Mouse (Mus musculus): ENCODE results near the gene Ccdc167. TPM values are rescaled to one million over a fixed set of nuclear protein-coding genes. Genes with fewer than 3 reads are reported as not detected.
A peak's percentile ranks its signal among the peaks of the same experiment; 100 is the strongest.

The Ccdc167 gene
- 1 to 10 TPM; 4.9 to 9.5 (median 6.6) TPM for total RNA-seq (2022)

- peak; percentile 92 to 93 for DNase-seq (ENCODE audit: low spot score in 2 of 2)
These were observed at the start of gene Ccdc167 for GRCm38 (mm10) chr17:29716732-29717445. Ccdc167 (minus strand) TSS chr17:29717044.

GRCm38 (mm10) chr17:29765380-29765779, 48.5 kb upstream of the Ccdc167 start:
- no peak for DNase-seq (ENCODE audit: low spot score in 2 of 2)

- no peak for DNase-seq (ENCODE audit: low spot score in 2 of 2)
These were observed 45.7 kb upstream of the Ccdc167 start for GRCm38 (mm10) chr17:29762551-29762950.

GRCm38 (mm10) chr17:29761938-29762337, 45.1 kb upstream of the Ccdc167 start:
- DNase-seq (ENCODE audit: low spot score in 2 of 2), result no peak

- no peak for DNase-seq (ENCODE audit: low spot score in 2 of 2)
These were observed 43.8 kb upstream of the Ccdc167 start for GRCm38 (mm10) chr17:29760404-29761375.

GRCm38 (mm10) chr17:29759963-29760362, 43.1 kb upstream of the Ccdc167 start:
- DNase-seq (ENCODE audit: low spot score in 2 of 2), result no peak

- DNase-seq (ENCODE audit: low spot score in 2 of 2), result no peak
These were observed 39.5 kb upstream of the Ccdc167 start for GRCm38 (mm10) chr17:29756381-29756780.

- no peak for DNase-seq (ENCODE audit: low spot score in 2 of 2)
These were observed 37.7 kb upstream of the Ccdc167 start for GRCm38 (mm10) chr17:29754510-29754909.

GRCm38 (mm10) chr17:29747466-29747865, 30.6 kb upstream of the Ccdc167 start:
- no peak for DNase-seq (ENCODE audit: low spot score in 2 of 2)

- no peak for DNase-seq (ENCODE audit: low spot score in 2 of 2)
These were observed 21.3 kb upstream of the Ccdc167 start for GRCm38 (mm10) chr17:29737849-29738804.

GRCm38 (mm10) chr17:29736448-29737014, 19.7 kb upstream of the Ccdc167 start:
- DNase-seq (ENCODE audit: low spot score in 2 of 2), result no peak

- no peak for DNase-seq (ENCODE audit: low spot score in 2 of 2)
These were observed 15.7 kb upstream of the Ccdc167 start for GRCm38 (mm10) chr17:29732522-29732921.

- no peak for DNase-seq (ENCODE audit: low spot score in 2 of 2)
These were observed 15.1 kb upstream of the Ccdc167 start for GRCm38 (mm10) chr17:29731953-29732325.

- DNase-seq (ENCODE audit: low spot score in 2 of 2), result no peak
These were observed 14.6 kb upstream of the Ccdc167 start for GRCm38 (mm10) chr17:29731266-29731952.

GRCm38 (mm10) chr17:29730510-29731265, 13.8 kb upstream of the Ccdc167 start:
- DNase-seq (ENCODE audit: low spot score in 2 of 2), result no peak

GRCm38 (mm10) chr17:29728082-29728481, 11.2 kb upstream of the Ccdc167 start:
- DNase-seq (ENCODE audit: low spot score in 2 of 2), result no peak

GRCm38 (mm10) chr17:29725027-29725620, 8.3 kb upstream of the Ccdc167 start:
- no peak for DNase-seq (ENCODE audit: low spot score in 2 of 2)

GRCm38 (mm10) chr17:29724610-29725009, 7.8 kb upstream of the Ccdc167 start:
- DNase-seq (ENCODE audit: low spot score in 2 of 2), result no peak

- DNase-seq (ENCODE audit: low spot score in 2 of 2), result no peak
These were observed 4.0 kb upstream of the Ccdc167 start for GRCm38 (mm10) chr17:29720755-29721365.
